Mouse (Mus musculus): ENCODE measurements around the gene Naa10. TPM values are rescaled to one million over a fixed set of nuclear protein-coding genes. Genes with fewer than 3 reads are reported as not detected.

Gene Naa10
- polyA plus RNA-seq, 1 experiment from 2014 or later = 79.2 TPM

GRCm38 (mm10) chrX:73949341-73949740 lies 27.6 kb upstream of the Naa10 start:
- H3K4me1 ChIP-seq (replicated peaks) = no peaks in the 10 kb centered on the region
- H3K4me2 ChIP-seq = no peak overlapping the region
- peaks cover 100% of the 10 kb centered on the region for H3K36me3 ChIP-seq (replicated peaks)
- WGBS (ENCODE audit: insufficient replicate concordance) = 78% methylated on average over 10 of the region's 10 CpGs
- ATAC-seq (ENCODE audit: insufficient read depth) = peak; percentile 12; the same call in 1 of the 2 replicates
- no peaks in the 10 kb centered on the region for H3K9me3 ChIP-seq (replicated peaks)
- no peaks in the 10 kb centered on the region for H3K27me3 ChIP-seq
- H3K9ac ChIP-seq = no peak overlapping the region
- no peak overlapping the region for H3K27ac ChIP-seq (replicated peaks)
- no peak overlapping the region for H3K4me3 ChIP-seq (replicated peaks)

DNA sequence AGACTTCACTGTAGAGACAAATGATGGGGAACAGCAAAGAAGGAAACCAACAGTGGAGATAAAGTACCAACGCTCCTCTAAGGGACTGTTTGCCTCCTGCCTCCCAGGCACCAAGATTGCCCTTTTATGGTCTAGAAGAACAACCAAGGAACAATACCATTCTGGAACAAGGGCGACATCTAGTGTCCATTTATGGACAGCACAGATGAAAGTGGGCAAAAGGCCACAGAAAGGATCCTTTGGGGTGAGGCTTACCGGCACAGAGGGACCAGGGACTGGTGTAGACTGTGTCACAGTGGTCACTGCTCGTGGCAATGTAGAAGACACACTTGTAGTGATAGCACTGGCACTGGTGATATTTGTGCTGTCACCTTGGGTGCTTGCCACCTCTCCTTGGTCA lies 26.9 kb upstream of the Naa10 start:
- ATAC-seq (ENCODE audit: insufficient read depth) = no peak
- H3K4me1 ChIP-seq (replicated peaks) = no peaks in the 10 kb centered on the region
- H3K27me3 ChIP-seq = no peaks in the 10 kb centered on the region
- no peak overlapping the region for H3K27ac ChIP-seq (replicated peaks)
- 20% methylated on average over 4 of the region's 4 CpGs for WGBS (ENCODE audit: insufficient replicate concordance)
- H3K4me2 ChIP-seq = no peak overlapping the region
- no peaks in the 10 kb centered on the region for H3K9me3 ChIP-seq (replicated peaks)
- no peak overlapping the region for H3K4me3 ChIP-seq (replicated peaks)
- peaks cover 100% of the 10 kb centered on the region for H3K36me3 ChIP-seq (replicated peaks)
- H3K9ac ChIP-seq = no peak overlapping the region

GRCm38 (mm10) chrX:73946896-73947295 lies 25.2 kb upstream of the Naa10 start:
- Histone ChIP-seq H3K4me3 (replicated peaks) (no peak overlapping the region), H3K9me3 (replicated peaks) (no peaks in the 10 kb centered on the region), H3K9ac (no peak overlapping the region), H3K4me1 (replicated peaks) (no peaks in the 10 kb centered on the region), H3K27ac (replicated peaks) (no peak overlapping the region), H3K27me3 (no peaks in the 10 kb centered on the region), H3K36me3 (replicated peaks) (peaks cover 100% of the 10 kb centered on the region), H3K4me2 (no peak overlapping the region)
- WGBS (ENCODE audit: insufficient replicate concordance) = 75% methylated on average over 6 of the region's 6 CpGs
- ATAC-seq (ENCODE audit: insufficient read depth) = no peak

DNA sequence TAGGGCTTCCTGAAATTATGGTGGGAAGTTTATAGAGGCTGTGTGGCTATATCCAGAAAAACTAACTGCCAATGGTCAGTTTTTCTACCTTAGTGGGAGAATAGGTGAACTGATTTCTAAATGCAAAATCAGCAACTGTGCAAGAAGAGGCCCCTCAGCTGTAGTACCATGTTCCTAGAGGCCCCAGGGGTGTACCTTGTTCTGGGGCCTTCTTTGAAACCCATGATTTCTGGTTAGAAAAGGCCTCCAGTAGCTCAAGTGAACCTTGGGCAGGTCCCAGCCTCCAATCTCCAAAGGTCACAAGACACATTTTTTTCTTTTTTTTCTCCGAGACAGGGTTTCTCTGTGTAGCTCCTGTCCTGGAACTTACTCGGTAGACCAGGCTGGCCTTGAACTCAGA lies 20.6 kb upstream of the Naa10 start:
- ATAC-seq (ENCODE audit: insufficient read depth) = no peak

GRCm38 (mm10) chrX:73941860-73942259 lies 20.1 kb upstream of the Naa10 start:
- 0 out of 2 replicates have a peak, but pooled peaks have one; percentile 18 for ATAC-seq (ENCODE audit: insufficient read depth)
- H3K9ac ChIP-seq = no peak overlapping the region
- H3K4me1 ChIP-seq (replicated peaks) = no peaks in the 10 kb centered on the region
- H3K4me3 ChIP-seq (replicated peaks) = no peak overlapping the region
- H3K36me3 ChIP-seq (replicated peaks) = peaks cover 57% of the 10 kb centered on the region
- 54% methylated on average over 2 of the region's 2 CpGs for WGBS (ENCODE audit: insufficient replicate concordance)
- no peaks in the 10 kb centered on the region for H3K27me3 ChIP-seq
- no peak overlapping the region for H3K4me2 ChIP-seq
- H3K9me3 ChIP-seq (replicated peaks) = no peaks in the 10 kb centered on the region
- no peak overlapping the region for H3K27ac ChIP-seq (replicated peaks)

More for the DNA sequence above, 20.6 kb upstream of the Naa10 start:
- no peaks in the 10 kb centered on the region for H3K27me3 ChIP-seq
- H3K27ac ChIP-seq (replicated peaks) = no peak overlapping the region
- H3K9ac ChIP-seq = no peak overlapping the region
- peaks cover 61% of the 10 kb centered on the region for H3K36me3 ChIP-seq (replicated peaks)
- no peaks in the 10 kb centered on the region for H3K9me3 ChIP-seq (replicated peaks)
- H3K4me2 ChIP-seq = no peak overlapping the region
- no peaks in the 10 kb centered on the region for H3K4me1 ChIP-seq (replicated peaks)
- WGBS (ENCODE audit: insufficient replicate concordance) = 73% methylated on average over 2 of the region's 2 CpGs
- H3K4me3 ChIP-seq (replicated peaks) = no peak overlapping the region

- no peak overlapping the region for H3K4me3 ChIP-seq (replicated peaks)
- no peaks in the 10 kb centered on the region for H3K9me3 ChIP-seq (replicated peaks)
- H3K4me2 ChIP-seq = no peak overlapping the region
- H3K27me3 ChIP-seq = no peaks in the 10 kb centered on the region
- H3K36me3 ChIP-seq (replicated peaks) = no peaks in the 10 kb centered on the region
- 44% methylated on average over 2 of the region's 2 CpGs for WGBS (ENCODE audit: insufficient replicate concordance)
- H3K27ac ChIP-seq (replicated peaks) = no peak overlapping the region
- H3K9ac ChIP-seq = no peak overlapping the region
- peaks cover 26% of the 10 kb centered on the region for H3K4me1 ChIP-seq (replicated peaks)
- no peak for ATAC-seq (ENCODE audit: insufficient read depth)
These were observed 10.1 kb upstream of the Naa10 start for GRCm38 (mm10) chrX:73931871-73932270.

DNA sequence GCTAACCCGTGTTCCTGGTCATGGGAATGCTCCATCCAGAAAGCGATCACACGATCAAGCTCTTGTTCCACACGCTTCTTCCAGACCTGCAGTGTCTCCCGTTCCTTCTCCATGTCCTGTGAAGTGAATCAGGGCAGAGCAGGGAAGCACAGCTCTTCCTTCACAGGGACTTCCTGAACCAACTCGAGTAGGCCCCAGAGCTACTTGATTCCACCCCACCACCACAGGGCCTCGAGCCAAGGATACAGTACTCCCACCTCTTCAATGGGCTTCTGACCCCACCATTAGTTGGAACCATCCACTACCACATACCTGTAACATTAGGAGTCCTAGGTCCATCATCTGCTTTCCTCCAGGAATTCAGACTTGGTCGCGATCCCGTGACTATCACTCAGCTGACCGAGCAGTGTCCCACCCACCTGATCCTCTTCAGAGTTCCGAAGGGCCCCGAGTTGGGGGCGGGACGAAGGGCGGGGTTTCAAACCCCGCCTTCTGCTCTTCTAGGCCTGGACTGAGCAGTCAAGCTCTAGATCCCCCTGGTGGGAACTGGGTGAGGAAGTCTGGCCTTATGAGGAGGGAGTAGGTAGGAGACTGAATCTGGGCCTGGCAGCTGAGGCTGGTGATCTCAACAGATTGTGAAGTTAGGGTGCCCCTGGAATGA lies 8.8 kb upstream of the Naa10 start, which contains the start of gene Renbp:
Gene Renbp, minus strand, starts transcription at position 449 of the 661 bp plus-strand sequence.
- peak; percentile 85 for ATAC-seq (ENCODE audit: insufficient read depth)
- Histone ChIP-seq H3K9me3 (replicated peaks) (no peaks in the 10 kb centered on the region), H3K36me3 (replicated peaks) (no peaks in the 10 kb centered on the region), H3K4me3 (replicated peaks) (peak within 1 kb of the TSS; percentile 33), H3K4me1 (replicated peaks) (peaks cover 26% of the 10 kb centered on the region), H3K9ac (0 out of 2 replicates have a peak within 1 kb of the TSS, but pooled peaks have one; percentile 18), H3K27me3 (no peaks in the 10 kb centered on the region), H3K4me2 (peak within 1 kb of the TSS; percentile 52), H3K27ac (replicated peaks) (no peak within 1 kb of the TSS)
- 32% methylated on average over 17 of the region's 17 CpGs for WGBS (ENCODE audit: insufficient replicate concordance)

DNA sequence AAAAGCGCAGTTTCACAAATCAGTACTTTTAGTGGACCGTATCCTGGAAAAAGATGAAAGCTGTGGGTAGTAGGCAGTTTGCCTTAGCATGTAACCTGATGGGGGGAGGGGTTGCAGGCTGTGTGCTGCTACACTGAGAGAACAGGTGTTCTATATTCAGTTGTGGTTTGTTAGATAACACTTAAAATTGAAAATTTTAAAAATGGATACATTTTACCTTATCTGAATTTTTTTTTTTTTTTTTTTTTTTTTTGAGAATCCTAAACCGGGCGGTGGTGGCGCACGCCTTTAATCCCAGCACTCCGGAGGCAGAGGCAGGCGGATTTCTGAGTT lies 772 bp upstream of the Naa10 start:
- Histone ChIP-seq H3K9ac (peak overlapping the region; percentile 54), H3K4me2 (peak overlapping the region; percentile 90), H3K4me3 (replicated peaks) (peak overlapping the region; percentile 68), H3K9me3 (replicated peaks) (no peaks in the 10 kb centered on the region), H3K27me3 (no peaks in the 10 kb centered on the region), H3K4me1 (replicated peaks) (0 out of 2 replicates have a peak, but pooled peaks cover 7% of the 10 kb centered on the region), H3K27ac (replicated peaks) (peak overlapping the region; percentile 74), H3K36me3 (replicated peaks) (peaks cover 7% of the 10 kb centered on the region; the same call in 1 of the 2 replicates)
- 72% methylated on average over 8 of the region's 8 CpGs for WGBS (ENCODE audit: insufficient replicate concordance)
- ATAC-seq (ENCODE audit: insufficient read depth) = no peak

GRCm38 (mm10) chrX:73921285-73921822 lies 390 bp downstream of the Naa10 start:
- Histone ChIP-seq H3K27ac (replicated peaks) (peak overlapping the region; percentile 74), H3K36me3 (replicated peaks) (peaks cover 11% of the 10 kb centered on the region; the same call in 1 of the 2 replicates), H3K9me3 (replicated peaks) (no peaks in the 10 kb centered on the region), H3K4me2 (peak overlapping the region; percentile 90), H3K4me3 (replicated peaks) (peak overlapping the region; percentile 68), H3K4me1 (replicated peaks) (0 out of 2 replicates have a peak, but pooled peaks cover 7% of the 10 kb centered on the region), H3K27me3 (no peaks in the 10 kb centered on the region), H3K9ac (peak overlapping the region; percentile 69)
- ATAC-seq (ENCODE audit: insufficient read depth) = peak; percentile 26
- 12% methylated on average over 34 of the region's 34 CpGs for WGBS (ENCODE audit: insufficient replicate concordance)

DNA sequence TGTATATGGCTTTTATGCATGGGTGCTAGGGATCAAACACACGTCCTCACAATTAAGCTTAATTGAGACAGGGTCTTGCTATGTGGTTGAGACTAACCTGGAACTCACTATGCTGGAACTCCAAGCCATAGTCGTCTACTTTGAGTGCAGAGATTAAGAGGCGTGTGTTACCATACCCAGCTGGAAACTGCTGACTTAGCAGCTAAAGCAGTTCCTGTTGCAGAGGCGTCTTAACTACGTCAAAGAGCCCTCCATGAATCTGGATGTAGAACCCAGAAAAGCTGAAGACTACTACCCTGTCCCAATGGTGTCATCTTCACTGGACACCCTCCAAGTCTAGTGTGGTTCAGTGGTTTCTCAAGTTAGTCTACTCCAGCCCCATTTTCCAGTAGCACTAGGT lies 3.1 kb downstream of the Naa10 start:
- 71% methylated on average over 5 of the region's 5 CpGs for WGBS (ENCODE audit: insufficient replicate concordance)

GRCm38 (mm10) chrX:73916945-73917344 lies 4.8 kb downstream of the Naa10 start:
- H3K36me3 ChIP-seq (replicated peaks) = peaks cover 11% of the 10 kb centered on the region; the same call in 1 of the 2 replicates
- H3K27me3 ChIP-seq = no peaks in the 10 kb centered on the region
- H3K4me1 ChIP-seq (replicated peaks) = peaks cover 26% of the 10 kb centered on the region
- no peak overlapping the region for H3K4me3 ChIP-seq (replicated peaks)
- H3K9me3 ChIP-seq (replicated peaks) = no peaks in the 10 kb centered on the region
- 76% methylated on average over 8 of the region's 8 CpGs for WGBS (ENCODE audit: insufficient replicate concordance)
- H3K9ac ChIP-seq = no peak overlapping the region
- ATAC-seq (ENCODE audit: insufficient read depth) = no peak
- H3K4me2 ChIP-seq = no peak overlapping the region
- no peak overlapping the region for H3K27ac ChIP-seq (replicated peaks)

More for the DNA sequence above, 3.1 kb downstream of the Naa10 start:
- Histone ChIP-seq H3K4me3 (replicated peaks) (no peak overlapping the region), H3K27me3 (no peaks in the 10 kb centered on the region), H3K36me3 (replicated peaks) (peaks cover 11% of the 10 kb centered on the region; the same call in 1 of the 2 replicates), H3K27ac (replicated peaks) (no peak overlapping the region), H3K9ac (no peak overlapping the region), H3K4me1 (replicated peaks) (peaks cover 29% of the 10 kb centered on the region), H3K9me3 (replicated peaks) (no peaks in the 10 kb centered on the region), H3K4me2 (no peak overlapping the region)
- no peak for ATAC-seq (ENCODE audit: insufficient read depth)

Data from liver, embryonic 15.5 days (tissue).